Mouse (Mus musculus): ENCODE data around the gene Cldn14. TPM values are rescaled to one million over a fixed set of nuclear protein-coding genes. Genes with fewer than 3 reads are reported as not detected.
A peak's percentile ranks its signal among the peaks of the same experiment; 100 is the strongest.

Cldn14 gene
- polyA plus RNA-seq, 1 experiment from 2014 or later, result not detected

GRCm38 (mm10) chr16:93942796-93943502 is 65.7 kb downstream of the Cldn14 start:
- Histone ChIP-seq H3K9ac (replicated peaks) (no peak overlapping the region), H3K4me1 (0 out of 2 replicates have a peak, but pooled peaks cover 2% of the 10 kb centered on the region), H3K36me3 (no peaks in the 10 kb centered on the region), H3K4me2 (replicated peaks) (no peak overlapping the region), H3K27ac (replicated peaks) (no peak overlapping the region), H3K27me3 (peaks cover 12% of the 10 kb centered on the region), H3K4me3 (no peak overlapping the region), H3K9me3 (no peaks in the 10 kb centered on the region)
- no peak for ATAC-seq (ENCODE audit: low FRiP score, low read depth)
- WGBS, result 87% methylated on average over 10 of the region's 10 CpGs

DNA sequence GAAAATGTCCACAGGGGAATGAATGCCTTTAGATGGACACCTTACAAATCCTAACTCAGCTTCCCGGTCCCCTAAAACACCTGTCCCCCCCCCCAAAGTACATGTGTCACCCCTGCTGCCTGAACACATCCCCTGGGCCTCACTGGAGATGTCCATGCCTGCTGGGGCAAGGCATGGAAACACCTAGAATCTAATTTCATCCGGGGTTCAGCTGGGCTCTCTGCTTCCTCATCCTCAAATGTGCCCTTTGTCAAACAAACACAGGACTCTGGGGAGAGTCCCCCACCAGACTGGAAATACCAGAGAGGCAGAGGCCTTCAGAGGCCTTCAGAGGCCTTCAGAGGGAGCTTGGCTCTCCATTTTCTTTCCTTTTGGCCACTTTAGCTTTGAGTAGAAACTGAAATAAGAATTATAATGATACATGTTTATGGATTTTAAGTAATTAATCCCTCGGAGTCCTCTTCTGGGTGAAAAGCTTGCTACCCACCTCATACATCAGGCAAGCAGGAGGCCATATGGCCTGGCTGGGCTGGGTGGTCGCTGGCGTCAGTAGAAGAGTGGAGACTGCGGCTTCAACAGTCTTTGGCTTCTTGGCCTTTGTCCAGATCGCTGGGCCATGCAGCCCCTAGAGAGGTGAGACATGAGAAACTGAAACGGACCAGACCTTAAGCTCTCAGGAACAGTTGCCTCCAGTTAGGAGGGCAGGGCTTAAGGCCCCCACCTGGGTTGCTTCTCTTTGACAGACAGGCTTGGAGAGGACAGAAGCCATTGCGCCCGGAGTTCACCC is 66.7 kb downstream of the Cldn14 start:
- no peak overlapping the region for H3K4me2 ChIP-seq (replicated peaks)
- H3K36me3 ChIP-seq, result no peaks in the 10 kb centered on the region
- no peak overlapping the region for H3K4me3 ChIP-seq
- H3K27ac ChIP-seq (replicated peaks), result no peak overlapping the region
- H3K9ac ChIP-seq (replicated peaks), result no peak overlapping the region
- no peaks in the 10 kb centered on the region for H3K9me3 ChIP-seq
- H3K27me3 ChIP-seq, result peaks cover 22% of the 10 kb centered on the region
- WGBS, result 80% methylated on average over 10 of the region's 10 CpGs
- H3K4me1 ChIP-seq, result 0 out of 2 replicates have a peak, but pooled peaks cover 2% of the 10 kb centered on the region
- ATAC-seq (ENCODE audit: low FRiP score, low read depth), result no peak

DNA sequence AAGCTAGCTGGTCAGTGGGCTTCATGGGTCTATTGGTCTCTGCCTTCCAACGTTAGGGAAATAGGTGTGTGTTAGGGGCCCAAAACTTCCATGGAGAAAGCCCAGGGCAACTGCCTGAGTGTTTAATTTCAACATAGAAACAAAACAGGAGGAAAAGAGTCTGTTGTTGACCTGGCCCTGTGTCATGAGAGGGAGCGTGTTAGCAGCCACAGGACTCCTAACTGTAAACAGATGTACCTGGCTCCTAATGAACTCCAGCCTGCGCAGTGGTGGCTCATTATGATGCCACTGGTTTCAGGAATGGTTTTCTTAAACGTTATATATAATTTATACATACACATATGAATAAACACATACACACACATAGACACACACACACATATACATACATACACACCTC is 68.7 kb downstream of the Cldn14 start:
- Histone ChIP-seq H3K4me2 (replicated peaks) (no peak overlapping the region), H3K9me3 (no peaks in the 10 kb centered on the region), H3K4me3 (no peak overlapping the region), H3K36me3 (no peaks in the 10 kb centered on the region), H3K27me3 (peaks cover 42% of the 10 kb centered on the region), H3K9ac (replicated peaks) (no peak overlapping the region), H3K27ac (replicated peaks) (no peak overlapping the region), H3K4me1 (0 out of 2 replicates have a peak, but pooled peaks cover 2% of the 10 kb centered on the region)
- WGBS, result 75% methylated on average over 4 of the region's 4 CpGs
- ATAC-seq (ENCODE audit: low FRiP score, low read depth), result no peak

GRCm38 (mm10) chr16:93938400-93938846 is 70.2 kb downstream of the Cldn14 start:
- H3K9ac ChIP-seq (replicated peaks), result no peak overlapping the region
- H3K4me3 ChIP-seq, result peak overlapping the region; percentile 24
- no peak overlapping the region for H3K27ac ChIP-seq (replicated peaks)

GRCm38 (mm10) chr16:93935009-93935408 is 73.6 kb downstream of the Cldn14 start:
- ATAC-seq (ENCODE audit: low FRiP score, low read depth), result no peak
- H3K4me3 ChIP-seq, result no peak overlapping the region
- H3K4me2 ChIP-seq (replicated peaks), result no peak overlapping the region
- H3K4me1 ChIP-seq, result 0 out of 2 replicates have a peak, but pooled peaks cover 2% of the 10 kb centered on the region
- no peaks in the 10 kb centered on the region for H3K36me3 ChIP-seq
- WGBS, result 28% methylated on average over 7 of the region's 7 CpGs
- H3K27ac ChIP-seq (replicated peaks), result no peak overlapping the region
- no peaks in the 10 kb centered on the region for H3K9me3 ChIP-seq
- H3K27me3 ChIP-seq, result peaks cover 50% of the 10 kb centered on the region
- no peak overlapping the region for H3K9ac ChIP-seq (replicated peaks)

More at GRCm38 (mm10) chr16:93938400-93938846, 70.2 kb downstream of the Cldn14 start:
- ATAC-seq (ENCODE audit: low FRiP score, low read depth), result no peak
- no peaks in the 10 kb centered on the region for H3K36me3 ChIP-seq
- peaks cover 53% of the 10 kb centered on the region for H3K27me3 ChIP-seq
- peak overlapping the region; percentile 52 for H3K4me2 ChIP-seq (replicated peaks)
- H3K4me1 ChIP-seq, result 0 out of 2 replicates have a peak, but pooled peaks cover 2% of the 10 kb centered on the region
- no peaks in the 10 kb centered on the region for H3K9me3 ChIP-seq
- 8% methylated on average over 16 of the region's 16 CpGs for WGBS

DNA sequence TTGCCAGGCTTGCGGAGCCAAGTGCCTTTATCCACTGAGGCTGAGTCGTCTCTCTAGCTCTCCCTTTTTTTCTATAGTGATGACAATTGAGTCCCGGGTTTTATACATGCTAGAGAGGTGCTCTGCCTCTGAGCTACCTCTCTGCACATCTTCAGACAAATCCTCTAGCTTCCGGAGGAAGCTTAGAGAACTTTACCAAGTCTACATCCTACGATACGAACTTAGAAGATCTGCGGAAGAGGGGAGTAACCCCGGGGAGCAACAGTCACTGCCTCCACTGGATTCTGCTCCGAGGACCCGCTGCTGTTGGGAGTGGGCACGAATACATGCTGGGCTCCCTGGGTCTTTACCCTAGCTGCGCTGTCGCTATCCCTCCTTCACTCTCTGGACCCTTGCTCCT is 74.0 kb downstream of the Cldn14 start:
- Histone ChIP-seq H3K4me3 (no peak overlapping the region), H3K9ac (replicated peaks) (no peak overlapping the region), H3K36me3 (no peaks in the 10 kb centered on the region), H3K9me3 (no peaks in the 10 kb centered on the region), H3K27ac (replicated peaks) (no peak overlapping the region), H3K4me1 (0 out of 2 replicates have a peak, but pooled peaks cover 2% of the 10 kb centered on the region), H3K27me3 (peaks cover 50% of the 10 kb centered on the region), H3K4me2 (replicated peaks) (no peak overlapping the region)
- ATAC-seq (ENCODE audit: low FRiP score, low read depth), result no peak
- WGBS, result 23% methylated on average over 13 of the region's 13 CpGs

DNA sequence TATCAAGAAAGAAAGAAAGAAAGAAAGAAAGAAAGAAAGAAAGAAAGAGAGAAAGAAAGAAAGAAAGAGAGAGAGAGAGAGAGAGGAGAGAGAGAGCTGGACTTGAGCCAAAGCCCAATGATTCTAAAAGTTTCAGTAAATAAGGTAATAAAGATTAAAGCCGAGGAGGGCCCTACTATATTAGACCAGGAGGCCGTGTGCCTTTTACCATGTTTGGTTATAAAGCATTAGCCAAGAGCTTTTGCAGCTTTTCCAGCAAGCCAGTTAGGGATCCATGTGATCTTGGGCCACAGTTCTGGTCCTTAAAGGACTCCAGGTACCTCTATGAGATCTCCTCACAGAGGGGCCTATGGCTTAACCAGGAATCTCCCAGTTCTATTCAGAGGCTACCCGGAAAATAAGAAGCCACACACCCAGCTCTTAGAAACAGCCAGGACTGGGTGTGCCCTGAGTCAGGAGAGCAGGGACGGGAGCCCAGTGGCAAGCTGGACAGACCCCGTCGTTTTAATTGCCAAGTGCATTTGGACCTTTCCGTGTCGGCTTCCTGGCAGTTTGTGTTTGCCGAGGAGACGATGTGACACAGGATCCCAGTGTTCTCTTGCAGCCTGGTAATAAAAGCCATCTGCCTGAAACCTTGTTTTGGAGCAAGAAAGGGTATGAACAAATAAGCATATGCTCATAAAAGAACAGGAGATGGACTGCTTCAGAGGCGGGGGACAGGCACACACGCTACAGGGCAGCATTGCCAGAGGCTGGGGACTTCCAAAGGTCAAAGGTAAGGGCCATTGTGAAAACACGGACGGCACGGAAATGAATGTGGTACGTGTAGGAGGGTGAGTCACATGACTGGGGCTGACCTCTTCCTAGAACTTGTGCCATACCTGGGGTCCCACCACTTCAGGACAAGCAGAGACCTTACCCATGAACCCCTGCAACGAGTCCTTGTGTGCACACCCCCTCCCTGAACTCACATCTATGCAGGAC is 76.2 kb downstream of the Cldn14 start:
- WGBS, result 71% methylated on average over 17 of the region's 17 CpGs
- H3K36me3 ChIP-seq, result no peaks in the 10 kb centered on the region
- no peak overlapping the region for H3K9ac ChIP-seq (replicated peaks)
- H3K4me3 ChIP-seq, result no peak overlapping the region
- H3K4me1 ChIP-seq, result no peaks in the 10 kb centered on the region
- H3K27me3 ChIP-seq, result peaks cover 41% of the 10 kb centered on the region
- ATAC-seq (ENCODE audit: low FRiP score, low read depth), result no peak
- no peaks in the 10 kb centered on the region for H3K9me3 ChIP-seq
- H3K27ac ChIP-seq (replicated peaks), result no peak overlapping the region
- no peak overlapping the region for H3K4me2 ChIP-seq (replicated peaks)

DNA sequence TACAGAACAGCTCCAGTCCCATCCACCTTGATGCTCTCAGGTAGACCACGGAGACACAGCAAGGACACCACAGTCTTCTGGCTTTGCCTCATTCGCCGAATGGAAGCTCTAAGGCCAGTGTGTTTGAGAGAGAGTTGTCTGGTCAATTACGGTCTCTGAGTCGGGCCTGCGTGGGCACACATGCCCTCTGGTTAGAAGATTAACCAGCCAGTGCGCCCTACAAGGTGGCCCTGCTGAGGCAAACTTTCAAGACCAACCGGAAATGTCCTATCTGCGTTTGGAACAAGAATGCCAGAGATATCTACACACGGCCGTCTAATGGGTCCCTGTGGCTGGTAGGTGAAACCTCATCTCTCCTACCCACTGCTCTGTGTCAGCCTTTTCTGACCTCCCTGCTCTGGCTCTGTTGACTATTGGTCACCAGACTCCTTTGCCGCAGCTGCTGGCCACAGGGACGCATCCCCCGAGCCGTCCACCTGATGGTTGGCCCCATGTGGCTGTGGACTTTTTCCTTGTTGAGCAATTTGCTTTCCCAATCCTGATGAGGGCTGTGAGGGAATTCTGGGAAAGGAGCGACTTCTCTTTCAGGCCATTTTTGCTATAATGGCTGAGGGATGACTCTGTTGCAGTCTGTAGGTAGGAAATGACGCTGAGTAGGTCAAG is 79.1 kb downstream of the Cldn14 start:
- H3K27me3 ChIP-seq, result peaks cover 11% of the 10 kb centered on the region
- no peaks in the 10 kb centered on the region for H3K36me3 ChIP-seq
- H3K27ac ChIP-seq (replicated peaks), result no peak overlapping the region
- H3K4me1 ChIP-seq, result no peaks in the 10 kb centered on the region
- H3K4me2 ChIP-seq (replicated peaks), result no peak overlapping the region
- 88% methylated on average over 17 of the region's 17 CpGs for WGBS
- H3K4me3 ChIP-seq, result no peak overlapping the region
- no peak for ATAC-seq (ENCODE audit: low FRiP score, low read depth)
- H3K9ac ChIP-seq (replicated peaks), result no peak overlapping the region
- no peaks in the 10 kb centered on the region for H3K9me3 ChIP-seq

- WGBS, result 83% methylated on average over 8 of the region's 8 CpGs
- H3K4me1 ChIP-seq, result no peaks in the 10 kb centered on the region
- H3K4me2 ChIP-seq (replicated peaks), result no peak overlapping the region
- no peak overlapping the region for H3K4me3 ChIP-seq
- H3K36me3 ChIP-seq, result no peaks in the 10 kb centered on the region
- H3K9ac ChIP-seq (replicated peaks), result no peak overlapping the region
- H3K27ac ChIP-seq (replicated peaks), result no peak overlapping the region
- no peak for ATAC-seq (ENCODE audit: low FRiP score, low read depth)
- H3K9me3 ChIP-seq, result no peaks in the 10 kb centered on the region
- H3K27me3 ChIP-seq, result no peaks in the 10 kb centered on the region
Measured at GRCm38 (mm10) chr16:93925684-93926247, 82.9 kb downstream of the Cldn14 start.

DNA sequence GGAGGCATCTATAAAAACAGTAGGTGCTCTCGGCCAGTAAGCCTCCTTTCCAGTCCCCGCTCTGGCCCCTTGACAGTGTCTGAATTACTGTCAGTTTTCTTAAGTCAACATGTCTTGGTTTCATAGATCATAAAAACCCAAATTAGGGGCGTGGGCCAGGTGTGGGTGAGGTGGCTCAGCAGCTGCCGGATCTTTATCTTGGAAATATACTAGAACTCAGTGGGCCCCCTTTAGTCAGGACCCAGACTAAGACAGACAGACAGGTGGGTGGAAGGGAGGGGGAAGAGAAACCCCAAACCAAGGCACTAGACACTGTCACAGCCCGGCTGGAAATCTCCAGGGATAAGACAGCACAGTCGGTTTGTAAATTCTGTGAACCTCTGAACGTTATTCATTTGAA is 84.8 kb downstream of the Cldn14 start:
- Histone ChIP-seq H3K36me3 (no peaks in the 10 kb centered on the region), H3K9ac (replicated peaks) (no peak overlapping the region), H3K4me2 (replicated peaks) (no peak overlapping the region), H3K27me3 (0 out of 2 replicates have a peak, but pooled peaks cover 4% of the 10 kb centered on the region), H3K4me3 (no peak overlapping the region), H3K27ac (replicated peaks) (no peak overlapping the region), H3K4me1 (no peaks in the 10 kb centered on the region), H3K9me3 (no peaks in the 10 kb centered on the region)
- WGBS, result 82% methylated on average over 7 of the region's 7 CpGs
- ATAC-seq (ENCODE audit: low FRiP score, low read depth), result no peak
